Mouse (Mus musculus) G1E (cell line): ENCODE data around the gene Rabif.
"Not testable (repeated sequence)": the region's sequence is repeated elsewhere in the genome, so short reads cannot be mapped to it uniquely, and the experiment has no call there.

Source experiments
- CTCF ChIP-seq: IDR thresholded peaks from 2 replicates; pipeline ENCODE4 v1.5.1; 2012; ENCODE audit warnings: low read depth, low read length, inconsistent platforms, mixed read lengths
- GATA1 ChIP-seq: IDR thresholded peaks from 2 replicates; pipeline ENCODE4 v1.6.1; 2012; ENCODE audit warnings: borderline replicate concordance, low read length, inconsistent platforms, mixed read lengths

GRCm38 (mm10) chr1:134448537-134448936, 45.9 kb upstream of the Rabif start:
- not testable (repeated sequence) for TF ChIP-seq CTCF, GATA1
